Mouse (Mus musculus): ENCODE results near the gene Cacna1e. TPM values are rescaled to one million over a fixed set of nuclear protein-coding genes. Genes with fewer than 3 reads are reported as not detected.

Cacna1e gene
- total and polyA plus RNA-seq, 2 experiments: 0.09 TPM

GRCm38 (mm10) chr1:154888495-154888894 lies 4.2 kb upstream of the Cacna1e start:
- Histone ChIP-seq H3K4me3 (ENCODE audit: insufficient read depth, low read depth, low read length) (no peak overlapping the region), H3K79me2 (ENCODE audit: control insufficient read depth, insufficient read depth, low read length) (no peaks in the 10 kb centered on the region), H3K27ac (replicated peaks; ENCODE audit: insufficient read depth, low read depth, low read length) (no peak overlapping the region), H3K9ac (ENCODE audit: low read depth, low read length) (no peak overlapping the region), H3K27me3 (ENCODE audit: control insufficient read depth, insufficient read depth, low read length) (peaks cover 6% of the 10 kb centered on the region; the same call in 1 of the 2 replicates), H3K4me1 (ENCODE audit: control insufficient read depth, insufficient read depth, low read length) (no peaks in the 10 kb centered on the region), H3K36me3 (ENCODE audit: control insufficient read depth, insufficient read depth, low read length) (no peaks in the 10 kb centered on the region)
- no peak for DNase-seq (ENCODE audit: extremely low read depth, low read depth, low spot score)
- TF ChIP-seq POLR2A (IDR thresholded peaks at IDR 0.05; ENCODE audit: extremely low read depth, insufficient read depth, low read length): no peak
- TF ChIP-seq CTCF (IDR thresholded peaks at IDR 0.05; ENCODE audit: low read depth, low read length): no peak
- WGBS: 82% methylated on average over 5 of the region's 5 CpGs

- Histone ChIP-seq H3K27ac (replicated peaks; ENCODE audit: insufficient read depth, low read depth, low read length) (no peak overlapping the region), H3K4me1 (ENCODE audit: control insufficient read depth, insufficient read depth, low read length) (no peaks in the 10 kb centered on the region), H3K4me3 (ENCODE audit: insufficient read depth, low read depth, low read length) (no peak overlapping the region), H3K27me3 (ENCODE audit: control insufficient read depth, insufficient read depth, low read length) (peaks cover 10% of the 10 kb centered on the region; the same call in 1 of the 2 replicates), H3K36me3 (ENCODE audit: control insufficient read depth, insufficient read depth, low read length) (no peaks in the 10 kb centered on the region), H3K9ac (ENCODE audit: low read depth, low read length) (no peak overlapping the region), H3K79me2 (ENCODE audit: control insufficient read depth, insufficient read depth, low read length) (no peaks in the 10 kb centered on the region)
- no peak for DNase-seq (ENCODE audit: extremely low read depth, low read depth, low spot score)
- TF ChIP-seq POLR2A (IDR thresholded peaks at IDR 0.05; ENCODE audit: extremely low read depth, insufficient read depth, low read length): no peak
- TF ChIP-seq CTCF (IDR thresholded peaks at IDR 0.05; ENCODE audit: low read depth, low read length): no peak
- WGBS: 70% methylated on average over 5 of the region's 5 CpGs
Measured at GRCm38 (mm10) chr1:154888018-154888417, 3.7 kb upstream of the Cacna1e start.

- H3K27ac ChIP-seq (replicated peaks; ENCODE audit: insufficient read depth, low read depth, low read length): no peak overlapping the region
- no peak overlapping the region for H3K4me3 ChIP-seq (ENCODE audit: insufficient read depth, low read depth, low read length)
- H3K27me3 ChIP-seq (ENCODE audit: control insufficient read depth, insufficient read depth, low read length): peaks cover 10% of the 10 kb centered on the region; the same call in 1 of the 2 replicates
- no peak for TF ChIP-seq POLR2A (IDR thresholded peaks at IDR 0.05; ENCODE audit: extremely low read depth, insufficient read depth, low read length)
- no peak for TF ChIP-seq CTCF (IDR thresholded peaks at IDR 0.05; ENCODE audit: low read depth, low read length)
- H3K79me2 ChIP-seq (ENCODE audit: control insufficient read depth, insufficient read depth, low read length): no peaks in the 10 kb centered on the region
- WGBS: 79% methylated on average over 3 of the region's 3 CpGs
- no peak overlapping the region for H3K9ac ChIP-seq (ENCODE audit: low read depth, low read length)
- H3K36me3 ChIP-seq (ENCODE audit: control insufficient read depth, insufficient read depth, low read length): no peaks in the 10 kb centered on the region
- H3K4me1 ChIP-seq (ENCODE audit: control insufficient read depth, insufficient read depth, low read length): no peaks in the 10 kb centered on the region
- no peak for DNase-seq (ENCODE audit: extremely low read depth, low read depth, low spot score)
Measured at GRCm38 (mm10) chr1:154887546-154887945, 3.2 kb upstream of the Cacna1e start.

- no peaks in the 10 kb centered on the region for H3K36me3 ChIP-seq (ENCODE audit: control insufficient read depth, insufficient read depth, low read length)
- no peak overlapping the region for H3K9ac ChIP-seq (ENCODE audit: low read depth, low read length)
- no peaks in the 10 kb centered on the region for H3K4me1 ChIP-seq (ENCODE audit: control insufficient read depth, insufficient read depth, low read length)
- TF ChIP-seq POLR2A (IDR thresholded peaks at IDR 0.05; ENCODE audit: extremely low read depth, insufficient read depth, low read length): no peak
- no peak for TF ChIP-seq CTCF (IDR thresholded peaks at IDR 0.05; ENCODE audit: low read depth, low read length)
- DNase-seq (ENCODE audit: extremely low read depth, low read depth, low spot score): no peak
- 60% methylated on average over 2 of the region's 2 CpGs for WGBS
- H3K27me3 ChIP-seq (ENCODE audit: control insufficient read depth, insufficient read depth, low read length): peaks cover 10% of the 10 kb centered on the region; the same call in 1 of the 2 replicates
- no peak overlapping the region for H3K4me3 ChIP-seq (ENCODE audit: insufficient read depth, low read depth, low read length)
- H3K79me2 ChIP-seq (ENCODE audit: control insufficient read depth, insufficient read depth, low read length): no peaks in the 10 kb centered on the region
- H3K27ac ChIP-seq (replicated peaks; ENCODE audit: insufficient read depth, low read depth, low read length): no peak overlapping the region
Measured at GRCm38 (mm10) chr1:154886611-154887010, 2.3 kb upstream of the Cacna1e start.

- no peak for DNase-seq (ENCODE audit: extremely low read depth, low read depth, low spot score)
- WGBS: 36% methylated on average over 6 of the region's 6 CpGs
- no peaks in the 10 kb centered on the region for H3K4me1 ChIP-seq (ENCODE audit: control insufficient read depth, insufficient read depth, low read length)
- TF ChIP-seq CTCF (IDR thresholded peaks at IDR 0.05; ENCODE audit: low read depth, low read length) (no peak), POLR2A (IDR thresholded peaks at IDR 0.05; ENCODE audit: extremely low read depth, insufficient read depth, low read length) (no peak)
- no peak overlapping the region for H3K27ac ChIP-seq (replicated peaks; ENCODE audit: insufficient read depth, low read depth, low read length)
- no peak overlapping the region for H3K9ac ChIP-seq (ENCODE audit: low read depth, low read length)
- H3K36me3 ChIP-seq (ENCODE audit: control insufficient read depth, insufficient read depth, low read length): no peaks in the 10 kb centered on the region
- peaks cover 10% of the 10 kb centered on the region; the same call in 1 of the 2 replicates for H3K27me3 ChIP-seq (ENCODE audit: control insufficient read depth, insufficient read depth, low read length)
- H3K79me2 ChIP-seq (ENCODE audit: control insufficient read depth, insufficient read depth, low read length): no peaks in the 10 kb centered on the region
- H3K4me3 ChIP-seq (ENCODE audit: insufficient read depth, low read depth, low read length): no peak overlapping the region
Measured at GRCm38 (mm10) chr1:154885207-154885548, 877 bp upstream of the Cacna1e start.

- TF ChIP-seq CTCF (IDR thresholded peaks at IDR 0.05; ENCODE audit: low read depth, low read length) (no peak), POLR2A (IDR thresholded peaks at IDR 0.05; ENCODE audit: extremely low read depth, insufficient read depth, low read length) (no peak)
- Histone ChIP-seq H3K4me3 (ENCODE audit: insufficient read depth, low read depth, low read length) (no peak overlapping the region), H3K36me3 (ENCODE audit: control insufficient read depth, insufficient read depth, low read length) (no peaks in the 10 kb centered on the region), H3K27me3 (ENCODE audit: control insufficient read depth, insufficient read depth, low read length) (peaks cover 10% of the 10 kb centered on the region; the same call in 1 of the 2 replicates), H3K9ac (ENCODE audit: low read depth, low read length) (no peak overlapping the region), H3K27ac (replicated peaks; ENCODE audit: insufficient read depth, low read depth, low read length) (no peak overlapping the region), H3K4me1 (ENCODE audit: control insufficient read depth, insufficient read depth, low read length) (no peaks in the 10 kb centered on the region), H3K79me2 (ENCODE audit: control insufficient read depth, insufficient read depth, low read length) (no peaks in the 10 kb centered on the region)
- no peak for DNase-seq (ENCODE audit: extremely low read depth, low read depth, low spot score)
- WGBS: 8% methylated on average over 18 of the region's 18 CpGs
Measured at GRCm38 (mm10) chr1:154883596-154884191, 607 bp downstream of the Cacna1e start.
